Mouse (Mus musculus) heart, postnatal 36 days (tissue): ENCODE data around the gene Plcz1. TPM values are rescaled to one million over a fixed set of nuclear protein-coding genes. Genes with fewer than 3 reads are reported as not detected.

Experiments used
- DNase-seq, 2 experiments: peaks; one replicate each; pipeline ENCODE4 v3.0.0; 2021 to 2022
- intact Hi-C: fragments of 180-260 bp; cut with DNase I; formaldehyde crosslinking; loops from one replicate; pipeline ENCODE4 v1.15.1; 2025
- total RNA-seq, 2 experiments: library from RNA; stranded (reverse); gene quantifications; 2 replicates each; pipeline ENCODE4 v1.2.3; 2021

Gene Plcz1
- not detected for total RNA-seq

GRCm38 (mm10) chr6:140041357-140041756 lies at the start of gene Plcz1:
TSS of gene Plcz1 (minus strand) at chr6:140041457.
- no peak for DNase-seq
- intact Hi-C loops: no loop called here

- no peak for DNase-seq
- intact Hi-C loops: loop anchor here (10.0 kb wide), 1 partner anchor 215 kb away; no protein-coding TSS in a partner anchor
Observed at GRCm38 (mm10) chr6:140089855-140090254, 48.6 kb upstream of the Plcz1 start.

GRCm38 (mm10) chr6:140081739-140082138 lies 40.5 kb upstream of the Plcz1 start:
- intact Hi-C loops: loop anchor here (10.0 kb wide), 1 partner anchor 207 kb away; no protein-coding TSS in a partner anchor
- no peak for DNase-seq

- no peak for DNase-seq
- intact Hi-C loops: loop anchor here (10.0 kb wide), 1 partner anchor 206 kb away; no protein-coding TSS in a partner anchor
Observed at GRCm38 (mm10) chr6:140080933-140081332, 39.7 kb upstream of the Plcz1 start.

- intact Hi-C loops: no loop called here
Observed at GRCm38 (mm10) chr6:140069177-140069576, 27.9 kb upstream of the Plcz1 start.

GRCm38 (mm10) chr6:140054271-140054928 lies 13.1 kb upstream of the Plcz1 start:
- intact Hi-C loops: no loop called here
- no peak for DNase-seq

More at GRCm38 (mm10) chr6:140069177-140069576, 27.9 kb upstream of the Plcz1 start:
- no peak for DNase-seq

- DNase-seq: peak; percentile 16 to 30
- intact Hi-C loops: no loop called here
Observed at GRCm38 (mm10) chr6:140051476-140051875, 10.2 kb upstream of the Plcz1 start.

- intact Hi-C loops: no loop called here
- DNase-seq: no peak
Observed at GRCm38 (mm10) chr6:140040952-140041351, 305 bp downstream of the Plcz1 start, which contains the start of gene Capza3. TSS of gene Capza3 (plus strand) at chr6:140041252.

- intact Hi-C loops: no loop called here
- DNase-seq: no peak
Observed at GRCm38 (mm10) chr6:140024404-140024803, 16.9 kb downstream of the Plcz1 start.

GRCm38 (mm10) chr6:140005181-140005580 lies 36.1 kb downstream of the Plcz1 start:
- intact Hi-C loops: no loop called here
- DNase-seq: no peak

GRCm38 (mm10) chr6:139989597-139989996 lies 51.7 kb downstream of the Plcz1 start:
- intact Hi-C loops: no loop called here
- no peak for DNase-seq

GRCm38 (mm10) chr6:139989075-139989474 lies 52.2 kb downstream of the Plcz1 start:
- intact Hi-C loops: no loop called here

GRCm38 (mm10) chr6:139986564-139986963 lies 54.7 kb downstream of the Plcz1 start:
- intact Hi-C loops: no loop called here
- DNase-seq: no peak

More at GRCm38 (mm10) chr6:139989075-139989474, 52.2 kb downstream of the Plcz1 start:
- no peak for DNase-seq

GRCm38 (mm10) chr6:139984069-139984468 lies 57.2 kb downstream of the Plcz1 start:
- DNase-seq: no peak

GRCm38 (mm10) chr6:139981061-139981460 lies 60.2 kb downstream of the Plcz1 start:
- intact Hi-C loops: no loop called here
- no peak for DNase-seq

More at GRCm38 (mm10) chr6:139984069-139984468, 57.2 kb downstream of the Plcz1 start:
- intact Hi-C loops: no loop called here

GRCm38 (mm10) chr6:139978114-139978513 lies 63.1 kb downstream of the Plcz1 start:
- intact Hi-C loops: no loop called here
- DNase-seq: no peak

- DNase-seq: no peak
- intact Hi-C loops: no loop called here
Observed at GRCm38 (mm10) chr6:139974668-139975067, 66.6 kb downstream of the Plcz1 start.

GRCm38 (mm10) chr6:139971608-139972298 lies 69.5 kb downstream of the Plcz1 start:
- intact Hi-C loops: no loop called here
- no peak for DNase-seq

- DNase-seq: no peak
- intact Hi-C loops: no loop called here
Observed at GRCm38 (mm10) chr6:139966684-139967083, 74.6 kb downstream of the Plcz1 start.

- intact Hi-C loops: no loop called here
- no peak for DNase-seq
Observed at GRCm38 (mm10) chr6:139964895-139965294, 76.4 kb downstream of the Plcz1 start.

GRCm38 (mm10) chr6:139963775-139964174 lies 77.5 kb downstream of the Plcz1 start:
- DNase-seq: peak; percentile 12 to 18

More at GRCm38 (mm10) chr6:139963775-139964174, 77.5 kb downstream of the Plcz1 start:
- intact Hi-C loops: no loop called here
